Mouse (Mus musculus) retina, postnatal 7 days (tissue): ENCODE measurements around the gene 1810009A15Rik.

Source experiments
- DNase-seq: peaks from one replicate; pipeline ENCODE4 v3.0.0-alpha.2; 2012; ENCODE audit warnings: low read depth, low spot score

The 1810009A15Rik gene

GRCm38 (mm10) chr19:8920073-8920736 is 31.6 kb downstream of the 1810009A15Rik start, which contains the start of gene B3gat3:
Gene B3gat3 (plus strand): TSS chr19:8920374.
- peak; percentile 88 for DNase-seq

- no peak for DNase-seq
Measured at GRCm38 (mm10) chr19:8920836-8921291, 32.2 kb downstream of the 1810009A15Rik start.

- DNase-seq: no peak
Measured at GRCm38 (mm10) chr19:8921741-8922140, 33.1 kb downstream of the 1810009A15Rik start.

GRCm38 (mm10) chr19:8926766-8927165 is 38.1 kb downstream of the 1810009A15Rik start:
- DNase-seq: no peak

GRCm38 (mm10) chr19:8927891-8928525 is 39.4 kb downstream of the 1810009A15Rik start:
- DNase-seq: no peak

GRCm38 (mm10) chr19:8928689-8929223 is 40.1 kb downstream of the 1810009A15Rik start:
- no peak for DNase-seq

- peak; percentile 96 for DNase-seq
Measured at GRCm38 (mm10) chr19:8929224-8930088, 40.8 kb downstream of the 1810009A15Rik start, which contains the start of the genes Rom1 and Eml3. Gene Rom1 (minus strand): TSS chr19:8929356. Gene Eml3 (plus strand): TSS chr19:8929552.

GRCm38 (mm10) chr19:8930117-8930516 is 41.5 kb downstream of the 1810009A15Rik start:
- no peak for DNase-seq

- no peak for DNase-seq
Measured at GRCm38 (mm10) chr19:8930771-8931170, 42.1 kb downstream of the 1810009A15Rik start.

GRCm38 (mm10) chr19:8936736-8937135 is 48.1 kb downstream of the 1810009A15Rik start:
- no peak for DNase-seq
